Mouse (Mus musculus) adrenal gland, adult (tissue): ENCODE results near the gene Spi1.
"Not testable (repeated sequence)": the region's sequence is repeated elsewhere in the genome, so short reads cannot be mapped to it uniquely, and the experiment has no call there.

ENCODE experiments used
- DNase-seq, 2 experiments: peaks; one replicate each; pipeline ENCODE4 v3.0.0; 2022 to 2023; ENCODE audit warnings: low spot score in 1 of 2; ENCODE audit not compliant: inconsistent age in 2 of 2

Gene Spi1

GRCm38 (mm10) chr2:91090208-91090607 lies 8.0 kb downstream of the Spi1 start:
- DNase-seq: no peak

- no peak for DNase-seq
Observed at GRCm38 (mm10) chr2:91090827-91091226, 8.6 kb downstream of the Spi1 start.

DNA sequence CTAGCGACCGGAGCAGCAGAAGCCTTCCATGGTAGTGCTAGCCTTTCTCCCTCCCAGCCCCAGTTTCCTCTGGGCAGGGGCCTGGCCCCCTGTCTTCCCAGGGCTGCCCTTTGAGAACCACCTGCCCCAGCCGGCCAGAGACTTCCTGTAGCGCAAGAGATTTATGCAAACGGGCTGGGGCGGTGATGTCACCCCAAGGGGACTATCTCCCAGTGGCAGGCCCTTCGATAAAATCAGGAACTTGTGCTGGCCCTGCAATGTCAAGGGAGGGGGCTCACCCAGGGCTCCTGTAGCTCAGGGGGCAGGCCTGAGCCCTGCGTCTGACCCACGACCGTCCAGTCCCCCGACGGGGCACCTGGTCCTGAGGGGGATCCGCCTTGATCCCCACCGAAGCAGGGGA lies 14.3 kb downstream of the Spi1 start:
- peak in 1 of 2 experiments; percentile 46 for DNase-seq

DNA sequence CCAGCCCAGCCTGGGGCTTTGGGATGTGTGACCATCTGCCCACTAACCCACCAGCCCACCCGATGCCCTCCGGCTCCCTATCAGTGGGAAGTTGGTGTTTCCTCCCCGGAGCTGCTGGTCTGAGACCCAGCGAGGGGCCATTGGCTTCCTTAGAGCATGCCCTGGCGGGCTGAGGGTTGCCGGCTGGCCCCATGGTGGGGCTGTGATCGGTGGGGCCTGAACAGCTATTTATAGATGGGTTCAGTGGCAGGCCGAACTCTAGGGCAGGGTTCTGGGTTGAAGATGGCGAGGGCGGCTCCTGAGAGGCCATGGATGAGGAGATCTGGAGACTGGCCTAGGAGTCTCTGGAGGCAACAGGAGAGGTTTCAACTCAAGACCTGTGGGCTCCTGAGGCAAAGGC lies 14.8 kb downstream of the Spi1 start:
- DNase-seq: no peak

- peak; percentile 53 to 78 for DNase-seq
Observed at GRCm38 (mm10) chr2:91098156-91098555, 16.0 kb downstream of the Spi1 start.

GRCm38 (mm10) chr2:91101124-91101740 lies 19.0 kb downstream of the Spi1 start:
- peak; percentile 87 to 96 for DNase-seq

DNA sequence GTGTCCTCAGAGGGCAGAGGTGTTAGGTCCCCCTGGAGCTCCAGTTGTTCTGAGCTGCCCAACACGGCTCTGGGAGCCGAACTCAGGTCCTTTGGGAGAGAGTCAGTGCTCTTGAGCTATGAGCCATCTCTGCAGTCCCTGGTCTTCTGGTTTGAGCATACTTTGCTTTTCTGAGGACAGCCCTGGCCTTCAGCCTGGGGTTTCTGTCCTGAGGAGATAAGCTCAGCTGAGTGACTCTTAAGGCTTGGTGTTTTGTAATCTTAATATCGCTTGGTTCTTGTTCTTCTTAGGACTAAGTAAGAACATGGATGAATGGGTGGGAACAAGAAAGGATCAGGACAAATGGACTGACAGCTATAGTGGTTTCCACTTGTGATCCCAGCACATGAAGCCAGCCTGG lies 26.0 kb downstream of the Spi1 start:
- no peak for DNase-seq

- DNase-seq: no peak
Observed at GRCm38 (mm10) chr2:91109241-91109640, 27.1 kb downstream of the Spi1 start.

DNA sequence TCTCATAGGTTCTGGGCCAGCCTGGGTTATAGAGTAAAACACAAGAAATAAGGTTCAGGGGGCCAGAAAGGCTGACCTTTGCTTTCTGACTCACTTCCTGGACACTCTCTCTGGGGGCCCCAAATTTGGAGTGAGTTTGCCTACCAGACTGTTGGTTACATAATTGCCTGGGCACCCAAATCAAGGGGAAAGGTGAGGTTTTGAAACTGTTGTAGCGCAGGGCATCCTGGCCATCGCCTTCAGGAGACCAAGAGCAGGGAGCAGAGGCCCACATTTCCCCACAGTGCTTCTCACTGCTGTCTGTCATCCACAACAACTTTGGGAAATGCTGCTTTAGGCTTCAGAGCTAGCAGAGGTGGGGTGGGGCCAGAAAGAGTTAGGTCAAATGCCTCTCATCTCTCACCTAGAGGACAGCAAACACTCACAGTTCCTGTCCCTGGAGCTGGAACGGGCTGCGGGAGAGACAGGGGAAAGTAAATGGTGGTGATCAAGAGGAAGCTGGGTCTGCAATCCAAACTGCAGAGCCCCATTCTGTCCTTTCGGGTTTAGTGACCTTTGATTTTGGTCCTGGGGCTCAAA lies 27.7 kb downstream of the Spi1 start:
- DNase-seq: peak in 1 of 2 experiments; percentile 56

DNA sequence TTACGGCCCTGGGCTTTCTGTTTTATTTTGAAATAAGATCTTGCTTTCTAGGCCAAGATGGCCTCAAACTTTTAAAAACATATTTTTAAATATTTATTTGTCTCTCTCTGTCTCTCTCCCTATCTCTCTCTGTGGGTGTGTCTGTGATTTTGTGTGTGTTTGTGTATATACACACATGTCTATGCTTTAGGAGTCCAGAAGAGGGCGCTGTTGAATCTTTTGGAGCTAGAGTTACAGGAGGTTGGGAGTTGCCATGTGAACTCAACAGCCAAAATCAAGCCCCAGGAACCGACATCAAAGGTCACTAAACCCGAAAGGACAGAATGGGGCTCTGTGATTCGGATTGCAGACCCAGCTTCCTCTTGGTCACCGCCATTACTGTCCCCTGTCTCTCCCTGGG lies 28.2 kb downstream of the Spi1 start:
- no peak for DNase-seq

DNA sequence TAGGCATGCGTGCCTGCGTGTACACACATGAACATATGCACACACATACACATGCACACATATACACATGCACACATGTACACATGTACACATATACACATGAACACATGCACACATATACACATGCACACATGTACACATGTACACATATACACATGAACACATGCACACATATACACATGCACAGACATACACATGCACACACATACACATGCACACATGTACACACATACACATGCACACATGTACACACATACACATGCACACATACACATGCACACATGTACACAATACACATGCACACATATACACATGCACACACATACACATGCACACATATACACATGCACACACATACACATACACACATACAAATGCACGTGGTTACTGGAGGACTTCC lies 29.6 kb downstream of the Spi1 start:
- not testable (repeated sequence) for DNase-seq

DNA sequence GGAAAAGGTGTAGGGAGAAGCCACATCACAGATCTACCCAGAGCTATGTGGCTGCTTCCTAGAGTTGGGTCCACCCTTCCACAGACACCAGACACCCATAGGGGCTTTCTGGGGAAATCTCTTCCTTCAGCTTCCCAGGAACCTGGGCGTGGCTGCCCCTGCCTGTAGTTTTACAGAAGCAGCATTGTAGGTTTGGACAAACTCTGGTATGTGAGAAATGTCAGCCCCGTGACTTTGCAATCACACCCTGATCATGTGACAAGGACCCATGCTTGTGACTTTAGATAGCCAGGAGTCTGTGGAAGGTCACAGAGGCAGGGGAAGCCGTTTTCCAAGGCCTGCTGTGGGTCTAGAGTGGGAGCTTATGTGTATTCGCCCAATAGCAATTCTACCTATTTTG lies 30.3 kb downstream of the Spi1 start:
- DNase-seq: no peak

DNA sequence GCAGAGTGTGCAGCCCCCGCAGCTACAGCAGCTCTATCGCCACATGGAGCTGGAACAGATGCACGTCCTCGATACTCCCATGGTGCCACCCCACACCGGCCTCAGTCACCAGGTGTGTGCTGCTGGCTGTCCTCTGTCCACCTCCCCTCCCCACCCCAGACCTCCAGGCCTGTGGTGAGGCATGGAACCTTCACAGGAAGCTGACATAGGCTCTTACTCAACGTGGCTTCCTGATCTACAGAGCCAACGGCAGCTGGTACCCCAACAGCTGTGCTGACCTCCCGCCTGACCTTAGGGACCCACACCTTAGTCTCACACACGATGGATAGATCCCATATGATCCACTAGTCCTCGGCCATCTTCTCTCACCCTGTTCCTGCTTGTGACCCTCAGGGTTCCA lies 31.1 kb downstream of the Spi1 start:
- DNase-seq: no peak

- no peak for DNase-seq
Observed at GRCm38 (mm10) chr2:91113852-91114251, 31.7 kb downstream of the Spi1 start.

DNA sequence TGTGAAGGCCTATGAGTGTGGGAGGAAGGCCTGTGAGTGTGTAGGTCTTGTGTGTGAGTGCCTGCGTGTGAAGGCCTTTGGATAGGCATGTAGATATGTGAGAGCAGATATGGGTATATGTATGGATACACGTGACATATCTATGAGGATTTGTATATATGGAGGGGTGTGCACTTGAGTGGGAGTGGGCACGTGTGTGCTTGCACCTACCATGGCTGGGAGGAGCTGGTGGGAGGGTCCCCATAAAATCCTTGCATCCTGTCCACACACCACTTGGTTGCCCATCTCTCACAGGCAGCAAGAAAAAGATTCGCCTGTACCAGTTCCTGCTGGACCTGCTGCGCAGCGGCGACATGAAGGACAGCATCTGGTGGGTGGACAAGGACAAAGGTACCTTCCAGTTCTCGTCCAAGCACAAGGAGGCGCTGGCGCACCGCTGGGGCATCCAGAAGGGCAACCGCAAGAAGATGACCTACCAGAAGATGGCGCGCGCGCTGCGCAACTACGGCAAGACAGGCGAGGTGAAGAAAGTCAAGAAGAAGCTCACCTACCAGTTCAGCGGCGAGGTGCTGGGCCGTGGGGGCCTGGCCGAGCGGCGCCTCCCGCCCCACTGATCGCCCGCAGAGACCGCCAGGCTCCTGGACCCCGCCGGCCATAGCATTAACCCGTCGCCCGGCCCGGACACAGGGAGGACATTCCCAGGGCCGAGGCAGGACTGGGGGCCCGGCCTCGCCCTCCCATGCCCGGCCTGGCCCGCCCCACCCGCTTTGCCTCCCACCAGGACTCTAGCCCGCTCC lies 32.8 kb downstream of the Spi1 start:
- peak; percentile 96 to 99 for DNase-seq

- no peak for DNase-seq
Observed at GRCm38 (mm10) chr2:91115578-91115970, 33.4 kb downstream of the Spi1 start.

DNA sequence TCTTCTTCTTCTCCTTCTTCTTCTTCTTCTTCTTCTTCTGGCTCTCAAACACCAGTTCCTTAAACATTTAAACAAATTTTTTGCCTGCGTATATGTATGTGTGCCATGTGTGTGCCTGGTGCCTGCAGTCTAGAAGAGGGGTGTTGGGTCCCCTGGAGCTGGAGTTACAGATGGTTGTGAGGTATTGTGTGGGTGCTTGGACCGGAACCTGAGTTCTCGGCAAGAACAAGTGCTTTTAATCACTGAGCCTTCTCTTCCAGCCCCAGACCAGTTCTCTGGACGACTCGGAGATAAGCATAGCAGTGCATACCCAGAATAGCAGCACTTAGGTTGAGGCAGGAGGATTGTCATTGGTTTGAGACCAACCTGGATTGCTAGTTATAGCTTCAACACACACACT lies 34.7 kb downstream of the Spi1 start:
- DNase-seq: no peak

GRCm38 (mm10) chr2:91117585-91118275 lies 35.5 kb downstream of the Spi1 start, which contains the start of gene Mybpc3:
Gene Mybpc3 (plus strand): TSS chr2:91118144.
- no peak for DNase-seq

DNA sequence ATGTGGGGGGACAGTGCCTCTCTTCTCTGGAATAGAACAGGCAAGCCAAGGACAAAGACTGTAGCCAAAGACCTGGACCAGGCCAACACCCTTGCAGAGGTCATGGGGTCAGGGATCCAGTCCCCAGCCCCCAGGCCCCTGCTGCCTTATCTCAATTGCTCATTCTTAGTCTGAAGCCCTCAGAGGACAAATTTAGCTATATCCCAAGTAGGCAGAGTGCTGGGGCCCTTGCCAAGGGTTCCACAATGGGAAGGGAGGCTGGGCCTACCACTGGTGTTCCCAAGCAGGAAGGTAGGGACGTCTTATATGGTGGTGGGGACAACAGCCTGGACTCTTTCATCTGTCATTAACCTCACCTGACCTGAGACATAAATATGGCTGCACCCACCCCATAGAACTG lies 36.5 kb downstream of the Spi1 start:
- no peak for DNase-seq

DNA sequence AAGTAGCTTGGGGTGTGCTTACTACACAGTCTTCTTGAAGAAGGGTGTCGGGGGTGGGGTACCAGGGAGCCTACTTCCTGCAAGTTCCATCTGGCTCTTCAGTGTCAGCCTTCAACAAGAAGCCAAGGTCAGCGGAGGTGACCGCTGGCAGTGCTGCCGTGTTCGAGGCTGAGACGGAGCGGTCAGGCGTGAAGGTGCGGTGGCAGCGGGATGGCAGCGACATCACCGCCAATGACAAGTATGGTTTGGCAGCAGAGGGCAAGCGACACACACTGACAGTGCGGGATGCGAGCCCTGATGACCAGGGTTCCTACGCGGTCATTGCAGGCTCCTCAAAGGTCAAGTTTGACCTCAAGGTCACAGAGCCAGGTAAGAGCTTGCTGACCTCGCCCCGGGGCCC lies 36.9 kb downstream of the Spi1 start:
- no peak for DNase-seq

DNA sequence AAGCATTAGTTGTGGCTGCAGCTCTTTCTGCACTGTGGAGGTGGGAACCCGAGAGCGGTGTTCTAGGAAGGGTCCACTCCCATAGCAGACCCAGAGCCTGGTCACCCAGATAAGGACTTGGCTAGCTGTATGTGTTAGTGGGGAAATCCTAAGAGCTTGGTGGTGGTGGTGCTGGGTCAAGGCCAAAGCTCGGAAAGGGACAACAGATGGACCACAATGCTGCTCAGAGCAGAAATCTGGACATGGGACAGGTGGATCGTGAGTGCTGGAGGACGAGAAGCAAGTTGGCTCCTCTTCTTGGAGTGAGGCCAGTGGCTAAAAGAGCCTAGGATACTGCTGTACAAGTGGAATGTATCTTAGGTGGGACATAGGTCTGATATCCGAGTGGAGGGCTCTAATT lies 37.4 kb downstream of the Spi1 start:
- DNase-seq: no peak

DNA sequence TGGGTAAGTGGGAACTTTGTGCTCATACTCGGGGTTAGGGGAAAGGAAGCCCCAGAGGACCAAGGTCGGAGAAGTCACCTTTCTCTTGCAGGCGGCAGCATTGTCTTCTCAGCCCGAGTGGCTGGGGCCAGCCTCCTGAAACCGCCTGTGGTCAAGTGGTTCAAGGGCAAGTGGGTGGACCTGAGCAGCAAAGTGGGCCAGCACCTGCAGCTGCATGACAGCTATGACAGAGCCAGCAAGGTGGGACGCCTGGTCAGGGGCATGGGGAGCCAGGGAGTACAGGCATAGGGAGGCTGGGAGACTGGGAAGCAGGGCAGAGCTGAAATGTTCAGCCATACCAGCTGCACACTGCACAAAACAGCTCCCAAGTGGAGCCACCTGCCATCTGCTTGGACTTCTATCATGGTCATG lies 38.1 kb downstream of the Spi1 start:
- no peak for DNase-seq
